ENCODE assay signal across 19 mouse cellular contexts in genomic region chr17:78888554-78888953, GRCm38 (mm10). TPM values are rescaled to one million over a fixed set of nuclear protein-coding genes. Genes with fewer than 3 reads are reported as not detected.
DNase-seq lines count a peak whose midpoint lies in the region; ATAC-seq lines count a peak whose summit lies in the region.
"Had no signal": no experiment of that assay in that cellular context is flagged by ENCODE, and none has a peak within 500 bp of the region (broad histone marks: within the 10 kb centered on the region; RNA-seq: fewer than 3 reads in every experiment).

No protein-coding gene starts in this region.

- intact Hi-C loops in left cerebral cortex, postnatal 4 days (cut with DNase I): no loop called here
- intact Hi-C loops in left cerebral cortex, postnatal 25 days (cut with DNase I): no loop called here

- ATAC-seq in activated CD4-positive, CD25-positive, alpha-beta regulatory T cell, adult 4 months: no peak
- ATAC-seq: forebrain, embryonic 13.5 days had no signal

- DNase-seq in adrenal gland, adult 2 months: peak; percentile 40
- DNase-seq in adrenal gland, postnatal 4 days (ENCODE audit: low spot score in 2 of 2): no peak
- DNase-seq in cerebellum, postnatal 25 days: peak; percentile 38 to 43
- DNase-seq in cerebellum, adult 9-11 months: no peak
- peak; percentile 22 for DNase-seq in left cerebral cortex, postnatal 4 days
- no peak for DNase-seq in left cerebral cortex, postnatal 25 days (ENCODE audit: low spot score in 2 of 2)
- peak; percentile 43 for DNase-seq in adrenal gland, postnatal 14 days
- DNase-seq: forebrain, postnatal 0 days; gastrocnemius, postnatal 14 days; heart, postnatal 36 days; kidney, adult 11 months; kidney, adult 9 months had no signal

RNA-seq across cellular contexts. Expression of gene Eif2ak2, which starts 6.2 kb away (rescaled TPM):
- 10 to 100 TPM; 24.0 to 24.3 TPM for total RNA-seq in adrenal gland, adult 2 months (2021)
- 1.0 and 1.4 TPM in 2 replicates for polyA plus RNA-seq in adrenal gland, adult 2 months (2012; rRNA removed)
- 10 to 100 TPM; 40.2 to 43.8 TPM for total RNA-seq in adrenal gland, postnatal 4 days (2021)
- 1 to 10 TPM; 5.1 to 5.9 TPM for total RNA-seq in left cerebral cortex, postnatal 4 days (2021)
- 1 to 10 TPM; 3.5 to 4.5 TPM for total RNA-seq in left cerebral cortex, postnatal 25 days (2021)
- total RNA-seq in adrenal gland, postnatal 14 days (2021): 20.6 and 23.3 TPM in 2 replicates
- polyA plus RNA-seq in activated CD4-positive, CD25-positive, alpha-beta regulatory T cell, adult 4 months (2017; shearing (Covaris generic)): 10 to 100 TPM; 23.5 to 37.7 TPM

RNA-seq across cellular contexts. Expression of gene Sult6b1, which starts 18.2 kb away (rescaled TPM):
- under 1 TPM in 1 of 2 experiments, not detected in 1; 0.52 TPM for total RNA-seq in adrenal gland, adult 2 months (2021)
- not detected in 2 replicates for polyA plus RNA-seq in adrenal gland, adult 2 months (2012; rRNA removed)
- total RNA-seq in adrenal gland, postnatal 4 days (2021): under 1 TPM in 1 of 2 experiments, not detected in 1; 0.39 TPM
- total RNA-seq in left cerebral cortex, postnatal 4 days (2021): under 1 TPM in 1 of 2 experiments, not detected in 1; 0.62 TPM
- total RNA-seq in left cerebral cortex, postnatal 25 days (2021): not detected
- total RNA-seq in adrenal gland, postnatal 14 days (2021): not detected in 2 replicates
- 1 to 10 TPM in 1 of 2 experiments, under 1 TPM in 1; 0.68 to 1.4 TPM for polyA plus RNA-seq in activated CD4-positive, CD25-positive, alpha-beta regulatory T cell, adult 4 months (2017; shearing (Covaris generic))
- total RNA-seq: forebrain, postnatal 0 days; gastrocnemius, adult 18-20 months; gastrocnemius, postnatal 14 days; heart, postnatal 36 days; MEL had no signal
- polyA plus RNA-seq: forebrain, postnatal 0 days; gonadal fat pad, adult 2 months; heart, postnatal 0 days; hindbrain, embryonic 16.5 days had no signal

RNA-seq across cellular contexts. Expression of gene Cebpzos, which starts 27.7 kb away (rescaled TPM):
- 10 to 100 TPM; 34.7 to 40.5 TPM for total RNA-seq in adrenal gland, adult 2 months (2021)
- polyA plus RNA-seq in adrenal gland, adult 2 months (2012; rRNA removed): 6.3 and 6.6 TPM in 2 replicates
- total RNA-seq in adrenal gland, postnatal 4 days (2021): 10 to 100 TPM; 44.9 to 45.2 TPM
- total RNA-seq in left cerebral cortex, postnatal 4 days (2021): 10 to 100 TPM; 29.9 to 32.8 TPM
- 10 to 100 TPM; 29.6 to 32.8 TPM for total RNA-seq in left cerebral cortex, postnatal 25 days (2021)
- 30.7 and 37.6 TPM in 2 replicates for total RNA-seq in adrenal gland, postnatal 14 days (2021)
- 10 to 100 TPM; 82.0 to 84.0 TPM for polyA plus RNA-seq in activated CD4-positive, CD25-positive, alpha-beta regulatory T cell, adult 4 months (2017; shearing (Covaris generic))

RNA-seq across cellular contexts. Expression of gene Cebpz, which starts 48.3 kb away (rescaled TPM):
- 10 to 100 TPM; 42.6 to 50.5 TPM for total RNA-seq in adrenal gland, adult 2 months (2021)
- 0.89 and 3.0 TPM in 2 replicates for polyA plus RNA-seq in adrenal gland, adult 2 months (2012; rRNA removed)
- 10 to 100 TPM; 41.7 to 52.6 TPM for total RNA-seq in adrenal gland, postnatal 4 days (2021)
- total RNA-seq in left cerebral cortex, postnatal 4 days (2021): 10 to 100 TPM; 37.5 to 40.3 TPM
- 10 to 100 TPM; 30.1 to 31.9 TPM for total RNA-seq in left cerebral cortex, postnatal 25 days (2021)
- 45.6 and 52.3 TPM in 2 replicates for total RNA-seq in adrenal gland, postnatal 14 days (2021)
- 10 to 100 TPM; 49.7 to 74.8 TPM for polyA plus RNA-seq in activated CD4-positive, CD25-positive, alpha-beta regulatory T cell, adult 4 months (2017; shearing (Covaris generic))

RNA-seq across cellular contexts. Expression of gene Ndufaf7, which starts 48.4 kb away (rescaled TPM):
- 10 to 100 TPM; 38.5 to 50.3 TPM for total RNA-seq in adrenal gland, adult 2 months (2021)
- polyA plus RNA-seq in adrenal gland, adult 2 months (2012; rRNA removed): 3.1 and 4.6 TPM in 2 replicates
- 10 to 100 TPM; 39.4 to 46.8 TPM for total RNA-seq in adrenal gland, postnatal 4 days (2021)
- total RNA-seq in left cerebral cortex, postnatal 4 days (2021): 10 to 100 TPM; 62.2 to 65.5 TPM
- total RNA-seq in left cerebral cortex, postnatal 25 days (2021): 10 to 100 TPM; 51.0 to 64.2 TPM
- 41.8 and 45.7 TPM in 2 replicates for total RNA-seq in adrenal gland, postnatal 14 days (2021)
- 10 to 100 TPM; 58.3 to 60.6 TPM for polyA plus RNA-seq in activated CD4-positive, CD25-positive, alpha-beta regulatory T cell, adult 4 months (2017; shearing (Covaris generic))

Comparison
In these comparisons a context has a peak if more than half of its experiments do, and no peak if none do; other contexts are left out.
1. DNase-seq: peak in adrenal gland, adult 2 months (single experiment), cerebellum, postnatal 25 days (2 of 2), left cerebral cortex, postnatal 4 days (single experiment) and adrenal gland, postnatal 14 days (single experiment); none in adrenal gland, postnatal 4 days (0 of 2), cerebellum, adult 9-11 months (single experiment) and left cerebral cortex, postnatal 25 days (0 of 2).